Mouse (Mus musculus) erythroblast, embryonic 14.5 days (primary cell): Measurements from ENCODE around the gene Kcna1.

Experiments
- GATA1 ChIP-seq: IDR thresholded peaks from 2 replicates; pipeline ENCODE4 v1.6.1; 2012; ENCODE audit warnings: low read length, inconsistent platforms, mixed read lengths
- TAL1 ChIP-seq: IDR thresholded peaks from 3 replicates; pipeline ENCODE4 v1.6.1; 2012; ENCODE audit warnings: low read length, inconsistent platforms, mixed read lengths

- TF ChIP-seq TAL1, result no peak
- no peak for TF ChIP-seq GATA1
Measured at GRCm38 (mm10) chr6:126653561-126653960, 7.4 kb upstream of the Kcna1 start.
